Mouse (Mus musculus) myocyte (in vitro differentiated cells): ENCODE data around the gene Hhipl1. TPM values are rescaled to one million over a fixed set of nuclear protein-coding genes. Genes with fewer than 3 reads are reported as not detected.
A peak's percentile ranks its signal among the peaks of the same experiment; 100 is the strongest.

Experiments used
- H3K27me3 ChIP-seq: one replicate; pipeline ENCODE4 v1.6.1; 2011; ENCODE audit not compliant: control insufficient read depth, insufficient read depth, insufficient read length
- H3K36me3 ChIP-seq: one replicate; pipeline ENCODE4 v1.6.1; 2011; ENCODE audit not compliant: control insufficient read depth, insufficient read depth
- H3K4me2 ChIP-seq: one replicate; pipeline ENCODE4 v1.6.1; 2011; ENCODE audit warnings: low read depth, control low read depth
- H3K4me3 ChIP-seq: one replicate; pipeline ENCODE4 v1.5.1; 2011; ENCODE audit warnings: mild to moderate bottlenecking, control low read depth, moderate library complexity
- H3K79me2 ChIP-seq: one replicate; pipeline ENCODE4 v1.6.1; 2011; ENCODE audit not compliant: control insufficient read depth, insufficient read depth
- H3ac ChIP-seq: one replicate; pipeline ENCODE4 v1.6.1; 2011; ENCODE audit not compliant: control insufficient read depth, insufficient read length
- CEBPB ChIP-seq: IDR thresholded peaks from 2 replicates; pipeline ENCODE4 v1.6.1; 2011; ENCODE audit warnings: mild to moderate bottlenecking, moderate library complexity; ENCODE audit not compliant: poor library complexity, insufficient read depth, severe bottlenecking
- E2F4 ChIP-seq: IDR thresholded peaks from one replicate; pipeline ENCODE4 v1.6.1; 2011; ENCODE audit warnings: mild to moderate bottlenecking, control low read depth, moderate library complexity; ENCODE audit not compliant: insufficient read depth
- MAX ChIP-seq: IDR thresholded peaks from one replicate; pipeline ENCODE4 v1.6.1; 2011; ENCODE audit warnings: low read depth, mild to moderate bottlenecking, control low read depth
- MYOD1 ChIP-seq, 3 experiments: IDR thresholded peaks; one replicate each; pipeline ENCODE4 v1.6.1; 2011; ENCODE audit warnings: control low read depth in 2 of 3, low read depth in 2 of 3, mild to moderate bottlenecking in 2 of 3, moderate library complexity in 1 of 3; ENCODE audit not compliant: insufficient read length in 2 of 3, control insufficient read depth in 1 of 3
- MYOG ChIP-seq, 3 experiments: IDR thresholded peaks; one replicate each; pipeline ENCODE4 v1.6.1; 2011; ENCODE audit warnings: control low read depth in 2 of 3, low read depth in 2 of 3, mild to moderate bottlenecking in 2 of 3; ENCODE audit not compliant: insufficient read length in 2 of 3, control insufficient read depth in 1 of 3, insufficient read depth in 1 of 3
- POLR2A ChIP-seq: IDR thresholded peaks from one replicate; pipeline ENCODE4 v1.6.1; 2011; ENCODE audit warnings: low read depth, mild to moderate bottlenecking, control low read depth, moderate library complexity; ENCODE audit not compliant: insufficient read length
- POLR2AphosphoS2 ChIP-seq: IDR thresholded peaks from one replicate; pipeline ENCODE4 v1.6.1; 2011; ENCODE audit warnings: low read depth, control low read depth; ENCODE audit not compliant: insufficient read length
- REST ChIP-seq: IDR thresholded peaks from one replicate; pipeline ENCODE4 v1.6.1; 2011; ENCODE audit warnings: mild to moderate bottlenecking, control low read depth, moderate library complexity; ENCODE audit not compliant: insufficient read depth, insufficient read length
- SRF ChIP-seq: IDR thresholded peaks from one replicate; pipeline ENCODE4 v1.6.1; 2011; ENCODE audit warnings: low read depth; ENCODE audit not compliant: control insufficient read depth, insufficient read length
- TCF12 ChIP-seq: IDR thresholded peaks from one replicate; pipeline ENCODE4 v1.6.1; 2011; ENCODE audit warnings: mild to moderate bottlenecking, control low read depth; ENCODE audit not compliant: poor library complexity, insufficient read depth, severe bottlenecking
- TCF3 ChIP-seq: IDR thresholded peaks from one replicate; pipeline ENCODE4 v1.6.1; 2011; ENCODE audit warnings: low read depth, control low read depth; ENCODE audit not compliant: insufficient read length
- USF1 ChIP-seq: IDR thresholded peaks from one replicate; pipeline ENCODE4 v1.6.1; 2011; ENCODE audit warnings: low read depth, mild to moderate bottlenecking, control low read depth, moderate library complexity
- polyA plus RNA-seq: library from polyadenylated mRNA; unstranded; fragments of >200 nt; fragmentation: generic; extraction: Trizol; gene quantifications from one replicate; pipeline ENCODE4 v1.2.1, GENCODE M21; 2012; ENCODE audit warnings: missing spikeins

Gene Hhipl1
- polyA plus RNA-seq, result 13.5 TPM

DNA sequence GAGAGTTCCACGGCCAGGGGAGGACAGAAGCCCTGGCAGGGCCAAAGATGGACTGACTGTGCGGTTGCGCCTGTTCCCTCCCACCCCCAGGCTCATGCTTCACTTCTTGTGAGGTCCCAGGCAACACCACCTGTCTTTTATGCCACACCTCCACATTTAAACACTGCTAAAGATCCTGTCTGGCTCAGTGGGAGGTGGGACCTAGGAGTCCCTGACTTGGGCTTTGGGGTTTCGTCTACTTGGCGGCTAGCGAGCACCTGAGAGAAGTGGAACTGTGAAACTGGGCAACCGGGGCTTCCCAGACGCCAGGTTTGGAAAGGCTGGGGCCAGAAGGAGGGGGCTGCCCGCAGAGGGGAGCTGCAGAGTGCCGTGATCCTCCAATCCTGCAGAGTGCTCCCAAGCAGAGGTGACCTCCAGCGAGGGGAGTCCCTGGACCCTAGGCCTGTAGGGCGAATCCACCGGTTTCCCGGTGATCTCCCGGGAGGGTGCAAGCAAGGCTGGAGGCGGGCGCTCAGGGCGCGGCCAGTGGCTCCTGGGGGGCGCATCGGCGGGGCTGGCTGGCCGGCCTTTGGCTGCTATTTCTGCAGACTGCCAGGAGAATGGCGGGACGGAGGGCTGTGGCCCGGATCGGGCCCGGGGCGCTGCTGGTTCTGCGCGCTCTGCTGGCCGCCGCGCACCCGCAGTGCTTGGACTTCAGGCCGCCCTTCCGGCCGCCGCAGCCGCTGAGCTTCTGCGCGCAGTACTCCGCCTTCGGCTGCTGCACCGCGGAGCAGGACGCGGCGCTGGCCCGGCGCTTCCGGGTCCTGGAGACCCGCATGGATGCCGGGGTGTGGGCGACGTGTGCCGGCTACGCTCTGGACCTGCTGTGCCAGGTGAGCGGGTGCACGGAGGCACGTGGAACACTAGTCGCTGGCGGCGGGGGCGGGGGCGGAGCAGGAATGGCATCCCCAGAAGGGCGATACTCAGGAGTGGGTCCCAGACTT lies at the start of gene Hhipl1:
TSS of gene Hhipl1 (plus strand) at position 459 of the 983 bp plus-strand sequence.
- Histone ChIP-seq H3K36me3 (no peaks in the 10 kb centered on the region), H3K4me2 (peak within 1 kb of the TSS; percentile 77), H3K4me3 (peak within 1 kb of the TSS; percentile 39), H3K79me2 (no peaks in the 10 kb centered on the region), H3K27me3 (no peaks in the 10 kb centered on the region), H3ac (peak within 1 kb of the TSS; percentile 78)
- no peak for TF ChIP-seq MAX
- TF ChIP-seq TCF3, result no peak
- no peak for TF ChIP-seq MYOG (IDR thresholded peaks at IDR 0.05; ENCODE audit: control insufficient read depth in 1 of 3, insufficient read depth in 1 of 3, insufficient read length in 2 of 3, low read depth in 2 of 3)
- no peak for TF ChIP-seq E2F4
- no peak for TF ChIP-seq POLR2AphosphoS2
- TF ChIP-seq MYOD1 (IDR thresholded peaks at IDR 0.05; ENCODE audit: control insufficient read depth in 1 of 3, insufficient read length in 2 of 3, low read depth in 2 of 3), result no peak
- TF ChIP-seq TCF12, result no peak
- no peak for TF ChIP-seq POLR2A
- no peak for TF ChIP-seq SRF
- TF ChIP-seq USF1, result no peak
- no peak for TF ChIP-seq REST
- TF ChIP-seq CEBPB, result no peak

DNA sequence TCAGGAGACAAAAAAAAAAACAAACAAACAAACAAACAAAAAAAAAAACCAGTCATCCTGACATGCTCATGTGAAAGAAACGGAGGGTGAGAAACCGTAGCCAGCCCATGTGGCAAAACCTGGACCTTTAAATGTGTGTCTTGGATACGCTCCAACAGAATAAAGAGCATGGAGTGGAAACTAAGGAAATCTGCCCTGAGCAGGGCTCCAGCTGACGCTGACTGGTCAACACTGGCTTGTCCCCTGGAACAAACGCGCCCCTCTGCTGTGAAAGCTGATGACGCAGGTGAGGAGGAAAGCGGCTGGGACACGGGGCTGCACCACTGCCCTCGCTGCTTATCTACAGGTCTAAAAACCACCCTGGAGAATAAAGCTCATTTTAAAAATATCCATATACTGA lies 49.3 kb upstream of the Hhipl1 start:
- Histone ChIP-seq H3K4me3 (no peak overlapping the region), H3K79me2 (no peaks in the 10 kb centered on the region), H3ac (no peak overlapping the region), H3K27me3 (no peaks in the 10 kb centered on the region), H3K4me2 (no peak overlapping the region), H3K36me3 (no peaks in the 10 kb centered on the region)
- TF ChIP-seq TCF12 (no peak), MYOD1 (IDR thresholded peaks at IDR 0.05; ENCODE audit: control insufficient read depth in 1 of 3, insufficient read length in 2 of 3, low read depth in 2 of 3) (no peak), TCF3 (no peak), REST (no peak), MAX (no peak), POLR2A (no peak), USF1 (no peak), E2F4 (no peak), CEBPB (no peak), MYOG (IDR thresholded peaks at IDR 0.05; ENCODE audit: control insufficient read depth in 1 of 3, insufficient read depth in 1 of 3, insufficient read length in 2 of 3, low read depth in 2 of 3) (no peak), POLR2AphosphoS2 (no peak), SRF (no peak)

DNA sequence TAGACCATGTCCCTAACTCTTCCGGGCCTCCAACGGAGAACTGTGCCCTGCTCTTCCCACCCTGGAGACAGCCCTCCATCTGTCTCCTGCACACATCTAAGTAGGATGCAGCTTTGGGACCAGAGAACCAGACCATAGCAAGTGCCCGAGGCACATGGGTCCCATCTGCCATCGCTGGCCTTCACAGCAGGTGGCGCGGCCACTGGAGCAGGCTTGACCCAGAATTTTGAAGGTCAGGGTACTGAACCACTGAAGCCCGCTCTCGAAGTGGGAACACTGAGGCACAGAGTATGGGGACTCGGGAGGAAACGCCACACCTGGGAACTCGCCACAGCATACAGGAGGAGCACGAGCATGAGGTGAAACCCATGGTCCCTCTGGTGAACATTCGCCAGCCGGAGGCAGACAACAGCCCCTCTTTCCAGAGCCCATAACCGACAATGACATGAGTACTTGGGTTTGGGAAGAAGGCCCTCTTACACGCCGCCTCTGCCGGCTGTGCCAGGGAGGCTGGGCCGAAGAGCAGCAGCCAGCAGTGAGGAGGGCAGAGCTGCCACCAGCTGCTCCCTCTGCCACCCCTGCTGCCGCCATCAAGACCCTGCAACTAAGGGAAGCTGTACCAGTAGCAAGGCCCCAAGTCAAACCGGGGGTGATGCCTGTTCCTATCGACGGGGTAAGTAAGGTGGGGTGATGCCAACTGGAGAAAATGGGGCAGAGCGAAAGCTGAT lies 46.6 kb upstream of the Hhipl1 start:
- Histone ChIP-seq H3K27me3 (no peaks in the 10 kb centered on the region), H3ac (no peak overlapping the region)
- no peak for TF ChIP-seq MAX
- no peak for TF ChIP-seq POLR2AphosphoS2
- no peak for TF ChIP-seq CEBPB
- TF ChIP-seq MYOG (IDR thresholded peaks at IDR 0.05; ENCODE audit: control insufficient read depth in 1 of 3, insufficient read depth in 1 of 3, insufficient read length in 2 of 3, low read depth in 2 of 3), result no peak
- TF ChIP-seq USF1, result no peak
- no peak for TF ChIP-seq SRF
- TF ChIP-seq MYOD1 (IDR thresholded peaks at IDR 0.05; ENCODE audit: control insufficient read depth in 1 of 3, insufficient read length in 2 of 3, low read depth in 2 of 3), result no peak

DNA sequence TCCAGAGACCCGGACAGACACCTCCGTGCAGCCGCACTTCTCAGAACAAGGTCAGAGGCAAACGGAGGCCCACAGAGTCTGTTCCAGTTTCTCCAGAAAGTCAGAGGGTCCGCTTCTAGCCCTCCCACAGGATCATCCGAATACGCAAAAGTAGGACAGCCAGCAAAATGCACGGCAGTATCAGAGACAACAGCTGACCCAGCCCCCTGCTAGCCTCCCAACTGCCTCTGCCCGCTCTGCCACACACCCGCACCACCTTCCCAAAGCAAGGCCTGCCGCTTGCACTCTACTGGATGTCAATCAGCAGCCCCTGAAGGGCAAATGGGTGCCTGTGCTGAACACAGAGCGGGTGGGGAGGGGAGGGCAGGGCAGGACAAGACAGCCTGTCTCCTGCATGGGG lies 45.1 kb upstream of the Hhipl1 start:
- H3K36me3 ChIP-seq, result no peaks in the 10 kb centered on the region
- no peak overlapping the region for H3ac ChIP-seq
- no peaks in the 10 kb centered on the region for H3K27me3 ChIP-seq
- H3K79me2 ChIP-seq, result no peaks in the 10 kb centered on the region
- H3K4me3 ChIP-seq, result no peak overlapping the region
- TF ChIP-seq POLR2AphosphoS2 (no peak), USF1 (no peak), TCF12 (no peak), POLR2A (no peak), TCF3 (no peak), CEBPB (no peak), E2F4 (no peak), SRF (no peak), MAX (no peak), REST (no peak), MYOD1 (IDR thresholded peaks at IDR 0.05; ENCODE audit: control insufficient read depth in 1 of 3, insufficient read length in 2 of 3, low read depth in 2 of 3) (no peak), MYOG (IDR thresholded peaks at IDR 0.05; ENCODE audit: control insufficient read depth in 1 of 3, insufficient read depth in 1 of 3, insufficient read length in 2 of 3, low read depth in 2 of 3) (no peak)
- H3K4me2 ChIP-seq, result no peak overlapping the region

More for the DNA sequence above, 46.6 kb upstream of the Hhipl1 start:
- H3K79me2 ChIP-seq, result no peaks in the 10 kb centered on the region
- H3K4me2 ChIP-seq, result no peak overlapping the region
- H3K36me3 ChIP-seq, result no peaks in the 10 kb centered on the region
- H3K4me3 ChIP-seq, result no peak overlapping the region
